Mouse (Mus musculus): Measurements from ENCODE around the gene Siae. TPM values are rescaled to one million over a fixed set of nuclear protein-coding genes. Genes with fewer than 3 reads are reported as not detected.

Gene Siae
- total and polyA plus RNA-seq, 2 experiments from 2014 or later, result 14.9 to 15.8 TPM

- H3K4me2 ChIP-seq (ENCODE audit: low read depth, low read length, poor library complexity, severe bottlenecking), result no peak overlapping the region
- H3K36me3 ChIP-seq (ENCODE audit: insufficient read depth, low read length), result no peaks in the 10 kb centered on the region
- no peak for TF ChIP-seq CTCF (IDR thresholded peaks at IDR 0.05)
- ATAC-seq (ENCODE audit: low FRiP score), result no peak
- H3K4me1 ChIP-seq (ENCODE audit: insufficient read depth, low read length), result no peaks in the 10 kb centered on the region
- no peak overlapping the region for H3K4me3 ChIP-seq (ENCODE audit: low read depth, low read length)
- no peak overlapping the region for H3K9ac ChIP-seq (replicated peaks; ENCODE audit: low read length, poor library complexity, severe bottlenecking)
- H3K27me3 ChIP-seq (ENCODE audit: insufficient read depth, low read length), result no peaks in the 10 kb centered on the region
- WGBS, result 90% methylated on average over 3 of the region's 3 CpGs
- DNase-seq (ENCODE audit: low spot score), result no peak
- no peaks in the 10 kb centered on the region for H3K9me3 ChIP-seq (ENCODE audit: low read length)
- H3K27ac ChIP-seq (ENCODE audit: low read depth, low read length), result no peak overlapping the region
Measured at GRCm38 (mm10) chr9:37593690-37594089, 38.2 kb downstream of the Siae start.

- Histone ChIP-seq H3K9me3 (ENCODE audit: low read length) (no peaks in the 10 kb centered on the region), H3K9ac (replicated peaks; ENCODE audit: low read length, poor library complexity, severe bottlenecking) (no peak overlapping the region), H3K27me3 (ENCODE audit: insufficient read depth, low read length) (no peaks in the 10 kb centered on the region), H3K27ac (ENCODE audit: low read depth, low read length) (no peak overlapping the region), H3K4me1 (ENCODE audit: insufficient read depth, low read length) (no peaks in the 10 kb centered on the region), H3K4me3 (ENCODE audit: low read depth, low read length) (no peak overlapping the region), H3K36me3 (ENCODE audit: insufficient read depth, low read length) (no peaks in the 10 kb centered on the region), H3K4me2 (ENCODE audit: low read depth, low read length, poor library complexity, severe bottlenecking) (no peak overlapping the region)
- TF ChIP-seq CTCF (IDR thresholded peaks at IDR 0.05), result no peak
- ATAC-seq (ENCODE audit: low FRiP score) (no peak), DNase-seq (ENCODE audit: low spot score) (no peak)
- WGBS, result 79% methylated on average over 1 of the region's 1 CpGs
Measured at GRCm38 (mm10) chr9:37595570-37595969, 40.1 kb downstream of the Siae start.

GRCm38 (mm10) chr9:37598637-37599036 is 43.1 kb downstream of the Siae start:
- H3K36me3 ChIP-seq (ENCODE audit: insufficient read depth, low read length), result no peaks in the 10 kb centered on the region
- H3K4me3 ChIP-seq (ENCODE audit: low read depth, low read length), result no peak overlapping the region
- H3K27ac ChIP-seq (ENCODE audit: low read depth, low read length), result no peak overlapping the region
- TF ChIP-seq CTCF (IDR thresholded peaks at IDR 0.05), result no peak
- ATAC-seq (ENCODE audit: low FRiP score) (no peak), DNase-seq (ENCODE audit: low spot score) (no peak)
- H3K4me2 ChIP-seq (ENCODE audit: low read depth, low read length, poor library complexity, severe bottlenecking), result no peak overlapping the region
- H3K9me3 ChIP-seq (ENCODE audit: low read length), result no peaks in the 10 kb centered on the region
- H3K4me1 ChIP-seq (ENCODE audit: insufficient read depth, low read length), result no peaks in the 10 kb centered on the region
- no peaks in the 10 kb centered on the region for H3K27me3 ChIP-seq (ENCODE audit: insufficient read depth, low read length)
- H3K9ac ChIP-seq (replicated peaks; ENCODE audit: low read length, poor library complexity, severe bottlenecking), result no peak overlapping the region
- WGBS, result 90% methylated on average over 2 of the region's 2 CpGs

- Histone ChIP-seq H3K27me3 (ENCODE audit: insufficient read depth, low read length) (no peaks in the 10 kb centered on the region), H3K4me1 (ENCODE audit: insufficient read depth, low read length) (no peaks in the 10 kb centered on the region), H3K9ac (replicated peaks; ENCODE audit: low read length, poor library complexity, severe bottlenecking) (no peak overlapping the region), H3K4me3 (ENCODE audit: low read depth, low read length) (no peak overlapping the region), H3K9me3 (ENCODE audit: low read length) (no peaks in the 10 kb centered on the region), H3K4me2 (ENCODE audit: low read depth, low read length, poor library complexity, severe bottlenecking) (no peak overlapping the region), H3K27ac (ENCODE audit: low read depth, low read length) (no peak overlapping the region), H3K36me3 (ENCODE audit: insufficient read depth, low read length) (no peaks in the 10 kb centered on the region; the same call in 1 of the 2 replicates)
- WGBS, result 94% methylated on average over 2 of the region's 2 CpGs
- DNase-seq (ENCODE audit: low spot score) (no peak), ATAC-seq (ENCODE audit: low FRiP score) (no peak)
- TF ChIP-seq CTCF (IDR thresholded peaks at IDR 0.05), result no peak
Measured at GRCm38 (mm10) chr9:37600538-37601205, 45.2 kb downstream of the Siae start.

- Histone ChIP-seq H3K36me3 (ENCODE audit: insufficient read depth, low read length) (no peaks in the 10 kb centered on the region; the same call in 1 of the 2 replicates), H3K9me3 (ENCODE audit: low read length) (no peaks in the 10 kb centered on the region), H3K9ac (replicated peaks; ENCODE audit: low read length, poor library complexity, severe bottlenecking) (no peak overlapping the region), H3K27me3 (ENCODE audit: insufficient read depth, low read length) (no peaks in the 10 kb centered on the region), H3K27ac (ENCODE audit: low read depth, low read length) (no peak overlapping the region), H3K4me2 (ENCODE audit: low read depth, low read length, poor library complexity, severe bottlenecking) (no peak overlapping the region), H3K4me3 (ENCODE audit: low read depth, low read length) (no peak overlapping the region), H3K4me1 (ENCODE audit: insufficient read depth, low read length) (no peaks in the 10 kb centered on the region)
- DNase-seq (ENCODE audit: low spot score) (no peak), ATAC-seq (ENCODE audit: low FRiP score) (no peak)
- TF ChIP-seq CTCF (IDR thresholded peaks at IDR 0.05), result no peak
- WGBS, result 97% methylated on average over 3 of the region's 3 CpGs
Measured at GRCm38 (mm10) chr9:37605089-37605488, 49.6 kb downstream of the Siae start.

GRCm38 (mm10) chr9:37609558-37609957 is 54.1 kb downstream of the Siae start:
- H3K9me3 ChIP-seq (ENCODE audit: low read length), result no peaks in the 10 kb centered on the region
- 72% methylated on average over 4 of the region's 4 CpGs for WGBS
- H3K27me3 ChIP-seq (ENCODE audit: insufficient read depth, low read length), result no peaks in the 10 kb centered on the region
- H3K4me1 ChIP-seq (ENCODE audit: insufficient read depth, low read length), result no peaks in the 10 kb centered on the region; the same call in 1 of the 2 replicates
- no peak for TF ChIP-seq CTCF (IDR thresholded peaks at IDR 0.05)
- DNase-seq (ENCODE audit: low spot score) (no peak), ATAC-seq (ENCODE audit: low FRiP score) (no peak)
- no peaks in the 10 kb centered on the region for H3K36me3 ChIP-seq (ENCODE audit: insufficient read depth, low read length)
- H3K27ac ChIP-seq (ENCODE audit: low read depth, low read length), result no peak overlapping the region
- no peak overlapping the region for H3K4me3 ChIP-seq (ENCODE audit: low read depth, low read length)
- H3K9ac ChIP-seq (replicated peaks; ENCODE audit: low read length, poor library complexity, severe bottlenecking), result no peak overlapping the region
- no peak overlapping the region for H3K4me2 ChIP-seq (ENCODE audit: low read depth, low read length, poor library complexity, severe bottlenecking)

Data from midbrain, postnatal 0 days (tissue).